Mouse (Mus musculus) hindbrain, postnatal 0 days (tissue): ENCODE results near the gene Hoxb8. TPM values are rescaled to one million over a fixed set of nuclear protein-coding genes. Genes with fewer than 3 reads are reported as not detected.

Source experiments
- ATAC-seq: fragments of 200-750 bp; cut with Nextera tagmentation; 2 replicates; pipeline ENCODE4 v1.8.0; 2017; ENCODE audit warnings: mild to moderate bottlenecking, moderate TSS enrichment, moderate library complexity
- DNase-seq: peaks from one replicate; pipeline ENCODE4 v3.0.0-alpha.2; 2015; ENCODE audit warnings: low spot score
- H3K27ac ChIP-seq: fragments of 300-500 bp; sonication (generic); 2 replicates; pipeline ENCODE4 v1.5.1; 2014; ENCODE audit warnings: mild to moderate bottlenecking
- H3K27me3 ChIP-seq: fragments of 300-500 bp; sonication (generic); 2 replicates; pipeline ENCODE4 v1.6.1; 2014; ENCODE audit warnings: low read length, mixed read lengths; ENCODE audit not compliant: insufficient read depth
- H3K36me3 ChIP-seq: fragments of 300-500 bp; sonication (generic); 2 replicates; pipeline ENCODE4 v1.6.1; 2014; ENCODE audit warnings: low read length, mixed read lengths; ENCODE audit not compliant: insufficient read depth
- H3K4me1 ChIP-seq: fragments of 300-500 bp; sonication (generic); 2 replicates; pipeline ENCODE4 v1.6.1; 2014; ENCODE audit warnings: antibody characterized with exemption, low read length, mixed read lengths; ENCODE audit not compliant: insufficient read depth
- H3K4me2 ChIP-seq: fragments of 300-500 bp; sonication (generic); 2 replicates; pipeline ENCODE4 v1.6.1; 2014; ENCODE audit warnings: low read depth, mild to moderate bottlenecking, low read length, moderate library complexity, mixed read lengths
- H3K4me3 ChIP-seq: fragments of 300-500 bp; sonication (generic); 2 replicates; pipeline ENCODE4 v1.5.1; 2014; ENCODE audit warnings: low read length
- H3K9ac ChIP-seq: fragments of 300-500 bp; sonication (generic); replicated peaks from 2 replicates; pipeline ENCODE4 v1.6.1; 2014; ENCODE audit warnings: mild to moderate bottlenecking, low read length, moderate library complexity, mixed read lengths
- H3K9me3 ChIP-seq: fragments of 300-500 bp; sonication (generic); 2 replicates; pipeline ENCODE4 v1.6.1; 2016; ENCODE audit warnings: low read length, mixed read lengths
- CTCF ChIP-seq: IDR thresholded peaks from 2 replicates; pipeline ENCODE4 v1.5.1; 2016; ENCODE audit warnings: antibody characterized with exemption, control low read depth, low read depth
- WGBS: fragments of 180-500 bp; shearing (Covaris S2); extraction: QIAGEN DNeasy Blood & Tissue Kit; methylation state at CpG from one replicate; pipeline ENCODE4 v1.1.7; 2014; 5-methylcytosine and 5-hydroxymethylcytosine counted together
- polyA plus RNA-seq: library from polyadenylated mRNA; unstranded; fragments of >200 nt; fragmentation: Nextera tagmentation; extraction: Ambion mirVana; gene quantifications from 2 replicates; pipeline ENCODE4 v1.2.1, GENCODE M21; 2015
- total RNA-seq: library from RNA; depleted of rRNA; stranded (reverse); fragments of >200 nt; gene quantifications from 2 replicates; pipeline ENCODE4 v1.2.3, GENCODE M21; 2014

Hoxb8 gene
- total and polyA plus RNA-seq, 2 experiments from 2014 or later, result 4.6 to 28.0 TPM

- 1% methylated on average over 55 of the region's 55 CpGs for WGBS
- no peak for ATAC-seq
- no peak overlapping the region for H3K9ac ChIP-seq
- H3K27me3 ChIP-seq, result peaks cover 87% of the 10 kb centered on the region
- H3K36me3 ChIP-seq, result no peaks in the 10 kb centered on the region
- H3K4me1 ChIP-seq, result no peaks in the 10 kb centered on the region
- H3K4me3 ChIP-seq, result peak overlapping the region; percentile 24
- H3K9me3 ChIP-seq, result no peaks in the 10 kb centered on the region
- peak overlapping the region; percentile 38 for H3K4me2 ChIP-seq
- no peak for TF ChIP-seq CTCF
- no peak for DNase-seq
- H3K27ac ChIP-seq, result no peak overlapping the region
Measured at GRCm38 (mm10) chr11:96286739-96287385, 5.2 kb downstream of the Hoxb8 start.

GRCm38 (mm10) chr11:96287411-96287810, 5.7 kb downstream of the Hoxb8 start:
- Histone ChIP-seq H3K4me3 (peak overlapping the region; percentile 24; the same call in 1 of the 2 replicates), H3K4me2 (peak overlapping the region; percentile 38), H3K9me3 (no peaks in the 10 kb centered on the region), H3K27ac (no peak overlapping the region), H3K36me3 (no peaks in the 10 kb centered on the region), H3K9ac (no peak overlapping the region), H3K4me1 (no peaks in the 10 kb centered on the region), H3K27me3 (peaks cover 88% of the 10 kb centered on the region)
- ATAC-seq (no peak), DNase-seq (no peak)
- no peak for TF ChIP-seq CTCF
- WGBS, result under 1% methylated on average over 9 of the region's 9 CpGs

- no peak for TF ChIP-seq CTCF
- 13% methylated on average over 1 of the region's 1 CpGs for WGBS
- Histone ChIP-seq H3K4me1 (no peaks in the 10 kb centered on the region), H3K4me3 (no peak overlapping the region), H3K9me3 (no peaks in the 10 kb centered on the region), H3K9ac (no peak overlapping the region), H3K27me3 (peaks cover 86% of the 10 kb centered on the region), H3K4me2 (no peak overlapping the region), H3K27ac (no peak overlapping the region), H3K36me3 (no peaks in the 10 kb centered on the region)
- DNase-seq, result no peak
- ATAC-seq, result no peak
Measured at GRCm38 (mm10) chr11:96288455-96289221, 6.9 kb downstream of the Hoxb8 start.

- ATAC-seq (no peak), DNase-seq (no peak)
- Histone ChIP-seq H3K4me2 (no peak overlapping the region), H3K4me1 (no peaks in the 10 kb centered on the region), H3K9ac (no peak overlapping the region), H3K4me3 (no peak overlapping the region), H3K9me3 (no peaks in the 10 kb centered on the region), H3K27ac (no peak overlapping the region), H3K36me3 (no peaks in the 10 kb centered on the region), H3K27me3 (peaks cover 84% of the 10 kb centered on the region)
- WGBS, result 9% methylated on average over 21 of the region's 21 CpGs
- TF ChIP-seq CTCF, result no peak
Measured at GRCm38 (mm10) chr11:96289293-96289692, 7.6 kb downstream of the Hoxb8 start.

- DNase-seq, result no peak
- Histone ChIP-seq H3K9me3 (no peaks in the 10 kb centered on the region), H3K27ac (no peak overlapping the region), H3K4me1 (no peaks in the 10 kb centered on the region), H3K4me2 (no peak overlapping the region), H3K9ac (no peak overlapping the region), H3K27me3 (peaks cover 85% of the 10 kb centered on the region), H3K36me3 (no peaks in the 10 kb centered on the region), H3K4me3 (no peak overlapping the region)
- 8% methylated on average over 6 of the region's 6 CpGs for WGBS
- TF ChIP-seq CTCF, result no peak
- no peak for ATAC-seq
Measured at GRCm38 (mm10) chr11:96289837-96290236, 8.1 kb downstream of the Hoxb8 start.

- no peak for ATAC-seq
- DNase-seq, result no peak
- Histone ChIP-seq H3K36me3 (no peaks in the 10 kb centered on the region), H3K27me3 (peaks cover 88% of the 10 kb centered on the region), H3K4me2 (no peak overlapping the region), H3K27ac (no peak overlapping the region), H3K4me1 (no peaks in the 10 kb centered on the region), H3K9ac (no peak overlapping the region), H3K4me3 (no peak overlapping the region), H3K9me3 (no peaks in the 10 kb centered on the region)
- no peak for TF ChIP-seq CTCF
- 10% methylated on average over 17 of the region's 17 CpGs for WGBS
Measured at GRCm38 (mm10) chr11:96290705-96291355, 9.1 kb downstream of the Hoxb8 start.
